Mouse (Mus musculus) bone marrow macrophage, adult 2 months (primary cell): ENCODE results near the gene Mymx.

ENCODE experiments used
- CTCF ChIP-seq: IDR thresholded peaks from 2 replicates; pipeline ENCODE4 v1.5.1; 2012; ENCODE audit warnings: low read depth, mild to moderate bottlenecking, low read length, moderate library complexity
- POLR2A ChIP-seq: IDR thresholded peaks from 2 replicates; pipeline ENCODE4 v1.6.1; 2012; ENCODE audit warnings: mild to moderate bottlenecking, low read depth, low read length, borderline replicate concordance

DNA sequence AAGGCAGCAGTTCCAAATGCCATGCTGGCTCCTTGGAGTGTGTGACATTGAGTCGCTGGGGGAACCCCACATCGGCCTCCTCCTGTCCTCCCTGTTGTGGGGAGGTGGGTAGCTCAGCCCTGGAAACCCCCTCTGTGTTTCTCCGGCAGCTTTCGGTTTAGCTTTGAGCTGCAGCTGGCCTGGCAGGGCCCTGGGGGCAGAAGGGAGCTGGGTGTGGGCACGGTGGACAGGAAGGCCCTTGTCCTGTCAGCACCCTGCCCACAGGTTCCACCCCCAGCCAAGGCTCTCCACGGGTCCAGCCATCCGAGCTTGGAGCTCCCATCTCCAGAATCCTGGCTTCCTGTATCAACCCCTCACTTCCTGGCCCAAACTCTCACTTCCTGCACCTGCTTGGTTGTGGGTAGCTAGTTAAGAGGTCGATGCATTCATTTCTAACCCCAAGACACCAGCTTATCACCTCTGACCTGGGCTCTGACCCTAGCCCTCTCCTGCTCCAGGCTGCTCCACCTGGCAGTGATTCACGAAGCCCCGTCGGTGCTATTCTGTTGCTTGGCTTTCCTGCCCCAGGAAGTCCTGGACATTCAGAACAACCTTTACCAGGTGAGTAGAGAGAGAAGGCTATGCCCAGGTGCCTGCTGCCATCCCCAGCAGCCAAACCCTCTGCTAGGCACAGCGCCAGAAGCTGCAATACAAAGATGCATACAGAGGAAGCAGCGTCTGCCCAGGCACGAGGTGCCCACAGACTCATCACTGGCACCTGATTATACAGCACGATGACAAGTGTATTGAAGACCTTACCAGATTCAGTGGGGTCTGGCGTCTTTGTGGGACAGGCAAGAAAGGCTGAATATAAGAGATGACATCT, 43.7 kb downstream of the Mymx start:
- TF ChIP-seq CTCF (no peak), POLR2A (no peak)
